Mouse (Mus musculus): ENCODE measurements at regions not wholly inside any gene's neighbourhood (a gene's known extent, or its start where the extent isn't known, plus 50 kb on each side); places are given as distances from the start of the nearest gene placed in this dataset.

DNA sequence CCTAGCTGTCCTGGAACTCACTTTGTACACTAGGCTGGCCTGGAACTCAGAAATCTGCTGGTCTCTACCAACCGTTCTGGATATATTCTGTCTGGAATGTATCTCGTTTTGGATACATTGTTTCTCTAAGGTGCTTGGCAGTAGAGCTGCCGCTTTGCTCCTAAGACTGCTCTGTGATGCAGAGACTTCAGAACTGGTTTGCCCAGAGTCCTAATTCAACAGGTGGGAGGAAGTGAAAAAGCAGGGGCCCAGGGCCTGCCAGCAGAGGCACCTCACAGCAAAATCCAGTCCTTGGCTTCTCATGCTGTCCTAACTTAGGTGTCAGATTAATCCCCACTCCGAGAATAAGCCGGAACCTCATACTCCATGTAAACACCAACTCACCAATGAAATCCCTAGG, 67.3 kb upstream of the Rreb1 start:
- H3K9me3 ChIP-seq (replicated peaks; ENCODE audit: low read length) = no peaks in the 10 kb centered on the region
- DNase-seq (ENCODE audit: extremely low read depth) = peak; percentile 40
- no peak overlapping the region for H3K4me3 ChIP-seq (replicated peaks in 1 of 3; ENCODE audit: low read depth in 2 of 3, low read length in 2 of 3, poor library complexity in 1 of 3)
- in situ Hi-C loops (cut with MboI; ENCODE audit: low pct_ligation_motif_present, low pct_unique_long_range_greater_than_20kb, low sequenced_read_pairs) = no loop called here
- no peaks in the 10 kb centered on the region for H3K79me2 ChIP-seq (replicated peaks; ENCODE audit: control insufficient read depth, extremely low read depth, insufficient read depth, poor library complexity, severe bottlenecking)
- H3K4me2 ChIP-seq (ENCODE audit: insufficient read depth, low read depth, poor library complexity, severe bottlenecking) = no peak overlapping the region
- dilution Hi-C loops (cut with MboI; ENCODE audit: extremely low pct_ligation_motif_present, extremely low pct_unique_long_range_greater_than_20kb, low sequenced_read_pairs) = no loop called here
- no peak overlapping the region for H3K27ac ChIP-seq (ENCODE audit: insufficient read depth, low read depth)
- H3K4me1 ChIP-seq (ENCODE audit: control insufficient read depth in 1 of 2, insufficient read depth in 2 of 2) = peaks cover 12 to 39% of the 10 kb centered on the region in 2 experiments; a peak in 3 of 4 replicates
- no peaks in the 10 kb centered on the region for H3K27me3 ChIP-seq (replicated peaks)
- H3K36me3 ChIP-seq (replicated peaks in 1 of 2; ENCODE audit: control insufficient read depth in 1 of 2, insufficient read depth in 1 of 2, low read length in 1 of 2) = no peaks in the 10 kb centered on the region
- peak; percentile 83 for TF ChIP-seq IRF4 (IDR thresholded peaks at IDR 0.05; ENCODE audit: low read depth, low read length)
- TF ChIP-seq EP300 (IDR thresholded peaks at IDR 0.05; ENCODE audit: low read length) = peak; percentile 73
- no peak for TF ChIP-seq ZKSCAN1 (IDR thresholded peaks at IDR 0.05; ENCODE audit: borderline replicate concordance, low read depth, low read length)
- TF ChIP-seq ZNF384 (IDR thresholded peaks at IDR 0.05; ENCODE audit: low read depth, low read length) = no peak
- peak; percentile 40; the same call in 1 of the 2 replicates for TF ChIP-seq TCF12 (IDR thresholded peaks at IDR 0.05; ENCODE audit: low read depth, low read length)
- TF ChIP-seq TBP (conservative IDR thresholded peaks at IDR 0.05; ENCODE audit: low read depth, low read length) = no peak
- no peak for TF ChIP-seq MAFK (IDR thresholded peaks at IDR 0.05; ENCODE audit: insufficient replicate concordance, low read length)
- no peak for TF ChIP-seq JUND (conservative IDR thresholded peaks at IDR 0.05; ENCODE audit: low read depth, low read length)
- TF ChIP-seq MAZ (IDR thresholded peaks at IDR 0.05; ENCODE audit: low read depth, low read length) = no peak
- H3K9ac ChIP-seq (ENCODE audit: insufficient read depth, low read depth) = no peak overlapping the region

- dilution Hi-C loops (cut with MboI; ENCODE audit: extremely low pct_ligation_motif_present, extremely low pct_unique_long_range_greater_than_20kb, low sequenced_read_pairs) = no loop called here
- H3K4me2 ChIP-seq (ENCODE audit: insufficient read depth, low read depth, poor library complexity, severe bottlenecking) = no peak overlapping the region
- in situ Hi-C loops (cut with MboI; ENCODE audit: low pct_ligation_motif_present, low pct_unique_long_range_greater_than_20kb, low sequenced_read_pairs) = no loop called here
- no peaks in the 10 kb centered on the region for H3K9me3 ChIP-seq (replicated peaks; ENCODE audit: low read length)
- H3K36me3 ChIP-seq (replicated peaks in 1 of 2; ENCODE audit: control insufficient read depth in 1 of 2, insufficient read depth in 1 of 2, low read length in 1 of 2) = no peaks in the 10 kb centered on the region
- DNase-seq (ENCODE audit: extremely low read depth) = no peak
- H3K27me3 ChIP-seq (replicated peaks) = no peaks in the 10 kb centered on the region
- no peak overlapping the region for H3K27ac ChIP-seq (ENCODE audit: insufficient read depth, low read depth)
- no peaks in the 10 kb centered on the region for H3K79me2 ChIP-seq (replicated peaks; ENCODE audit: control insufficient read depth, extremely low read depth, insufficient read depth, poor library complexity, severe bottlenecking)
- no peak overlapping the region for H3K9ac ChIP-seq (ENCODE audit: insufficient read depth, low read depth)
- peaks cover 12 to 42% of the 10 kb centered on the region in 2 experiments; a peak in 3 of 4 replicates for H3K4me1 ChIP-seq (ENCODE audit: control insufficient read depth in 1 of 2, insufficient read depth in 2 of 2)
- no peak overlapping the region for H3K4me3 ChIP-seq (replicated peaks in 1 of 3; ENCODE audit: low read depth in 2 of 3, low read length in 2 of 3, poor library complexity in 1 of 3)
- TF ChIP-seq IRF4 (IDR thresholded peaks at IDR 0.05; ENCODE audit: low read depth, low read length) (no peak), E2F4 (IDR thresholded peaks at IDR 0.05; ENCODE audit: insufficient replicate concordance, low read depth, low read length) (no peak), KAT2A (IDR thresholded peaks at IDR 0.05; ENCODE audit: insufficient replicate concordance, low read length) (no peak), EP300 (IDR thresholded peaks at IDR 0.05; ENCODE audit: low read length) (no peak), MAX (IDR thresholded peaks at IDR 0.05; ENCODE audit: low read length) (no peak), POLR2A (IDR thresholded peaks at IDR 0.05; ENCODE audit: low read depth, low read length) (no peak), USF2 (conservative IDR thresholded peaks at IDR 0.05; ENCODE audit: low read depth, low read length) (no peak), HCFC1 (IDR thresholded peaks at IDR 0.05; ENCODE audit: low read depth, low read length) (no peak), GABPA (IDR thresholded peaks at IDR 0.05; ENCODE audit: insufficient replicate concordance, low read depth, low read length) (no peak)
These were observed 65.2 kb upstream of the Rreb1 start for GRCm38 (mm10) chr13:37712908-37713496.
